Mouse (Mus musculus): ENCODE results near the gene Zfp398.

DNA sequence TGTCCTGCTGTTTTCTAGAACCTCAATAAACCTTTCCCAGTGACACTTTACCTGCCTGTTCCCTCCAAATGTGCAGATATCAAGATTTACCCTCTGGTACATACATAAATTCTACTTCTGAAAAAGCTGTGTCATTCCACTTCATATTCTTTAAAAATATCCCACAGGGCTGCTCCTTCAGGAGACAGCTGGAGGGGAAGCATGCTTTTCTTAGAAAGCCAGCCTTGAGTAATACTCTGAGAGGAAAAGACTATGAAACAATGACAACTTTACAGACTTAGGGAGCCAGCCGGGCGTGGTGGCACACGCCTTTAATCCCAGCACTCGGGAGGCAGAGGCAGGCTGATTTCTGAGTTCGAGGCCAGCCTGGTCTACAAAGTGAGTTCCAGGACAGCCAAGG is 26.9 kb upstream of the Zfp398 start:
- TF ChIP-seq GATA1 (IDR thresholded peaks at IDR 0.05; ENCODE audit: low read length) = no peak
- no peak for TF ChIP-seq TAL1 (IDR thresholded peaks at IDR 0.05; ENCODE audit: low read length)

All from erythroblast, embryonic 14.5 days (primary cell).